Mouse (Mus musculus): ENCODE data around the gene Ctsz. TPM values are rescaled to one million over a fixed set of nuclear protein-coding genes. Genes with fewer than 3 reads are reported as not detected.

Ctsz gene
- 68.9 and 112 TPM in 2 replicates for polyA plus RNA-seq (2011; ENCODE audit: insufficient read depth, insufficient read length, low replicate concordance, missing spikeins)

DNA sequence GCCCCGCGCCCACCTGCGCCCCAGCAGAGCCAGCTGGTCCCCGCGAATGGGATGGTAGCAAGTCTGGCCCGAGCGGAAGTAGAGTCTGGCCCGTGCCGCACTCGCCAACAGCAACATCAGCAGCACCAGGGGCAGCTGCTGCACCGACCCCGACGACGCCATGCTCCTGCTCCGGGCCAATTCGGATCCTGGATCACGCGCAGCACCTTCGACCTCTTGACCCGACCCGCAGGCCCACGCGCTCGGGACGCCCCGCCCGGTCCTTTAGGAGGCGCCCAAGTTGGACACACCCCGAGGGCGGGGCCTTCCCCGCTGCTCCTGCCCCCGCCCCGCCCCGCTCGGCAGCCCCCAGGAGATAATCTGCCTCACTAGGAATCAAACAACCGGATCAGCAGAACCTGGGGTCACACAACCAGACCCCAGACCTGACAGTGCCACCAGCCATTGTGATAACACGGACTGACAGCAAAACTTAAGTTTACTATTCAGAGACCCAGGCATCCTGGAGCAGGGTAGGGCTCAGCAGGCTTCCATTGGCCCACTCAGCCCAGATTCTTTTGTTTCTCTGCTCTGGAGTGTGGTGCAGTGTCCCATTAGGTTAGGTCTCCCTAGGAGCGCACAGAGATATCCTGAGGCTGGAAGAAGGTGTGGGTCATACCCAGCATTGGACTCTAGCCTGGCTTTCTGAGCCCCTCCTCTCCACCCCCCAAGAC is at the start of gene Ctsz:
Gene Ctsz (minus strand): TSS at position 303 of the 713 bp plus-strand sequence.
- peak; percentile 85; the same call in 1 of the 2 replicates for TF ChIP-seq POLR2A (IDR thresholded peaks at IDR 0.05; ENCODE audit: borderline replicate concordance, control insufficient read depth, low read depth, low read length)
- TF ChIP-seq CTCF (IDR thresholded peaks at IDR 0.05; ENCODE audit: control insufficient read depth, insufficient read depth, low read length), result no peak
- Histone ChIP-seq H3K27ac (ENCODE audit: control insufficient read depth, insufficient read depth, low read depth, low read length, poor library complexity) (peak within 1 kb of the TSS; percentile 80), H3K4me3 (replicated peaks; ENCODE audit: control insufficient read depth, low read depth, low read length) (peak within 1 kb of the TSS; percentile 80), H3K4me1 (ENCODE audit: control insufficient read depth, insufficient read depth, low read length) (peaks cover 8% of the 10 kb centered on the region; the same call in 1 of the 2 replicates)
- 2% methylated on average over 38 of the region's 38 CpGs for WGBS

DNA sequence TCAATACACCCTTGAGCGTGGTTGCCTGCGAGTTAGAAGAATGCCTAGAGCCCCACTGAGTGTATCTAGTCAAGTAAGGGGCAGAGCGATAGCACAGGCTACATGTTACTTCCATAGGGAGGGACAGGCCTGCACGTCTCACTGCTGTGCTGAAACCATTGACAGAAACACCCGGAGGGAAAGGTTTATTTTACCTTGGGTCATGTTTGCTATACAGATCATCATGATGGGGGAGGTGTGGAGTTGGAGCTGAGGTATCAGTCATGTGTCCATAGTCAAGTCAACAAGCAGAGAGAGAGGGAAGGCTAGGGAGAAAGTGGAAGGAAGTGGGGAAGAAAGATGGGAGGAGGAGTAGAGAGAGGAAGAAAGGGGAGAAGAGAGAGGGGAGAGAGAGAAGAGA is 48.2 kb upstream of the Ctsz start:
- H3K4me3 ChIP-seq (replicated peaks; ENCODE audit: control insufficient read depth, low read depth, low read length), result no peak overlapping the region
- no peak overlapping the region for H3K27ac ChIP-seq (ENCODE audit: control insufficient read depth, insufficient read depth, low read depth, low read length, poor library complexity)
- H3K4me1 ChIP-seq (ENCODE audit: control insufficient read depth, insufficient read depth, low read length), result no peaks in the 10 kb centered on the region
- TF ChIP-seq CTCF (IDR thresholded peaks at IDR 0.05; ENCODE audit: control insufficient read depth, insufficient read depth, low read length), result no peak
- TF ChIP-seq POLR2A (IDR thresholded peaks at IDR 0.05; ENCODE audit: borderline replicate concordance, control insufficient read depth, low read depth, low read length), result no peak
- WGBS, result 85% methylated on average over 5 of the region's 5 CpGs

DNA sequence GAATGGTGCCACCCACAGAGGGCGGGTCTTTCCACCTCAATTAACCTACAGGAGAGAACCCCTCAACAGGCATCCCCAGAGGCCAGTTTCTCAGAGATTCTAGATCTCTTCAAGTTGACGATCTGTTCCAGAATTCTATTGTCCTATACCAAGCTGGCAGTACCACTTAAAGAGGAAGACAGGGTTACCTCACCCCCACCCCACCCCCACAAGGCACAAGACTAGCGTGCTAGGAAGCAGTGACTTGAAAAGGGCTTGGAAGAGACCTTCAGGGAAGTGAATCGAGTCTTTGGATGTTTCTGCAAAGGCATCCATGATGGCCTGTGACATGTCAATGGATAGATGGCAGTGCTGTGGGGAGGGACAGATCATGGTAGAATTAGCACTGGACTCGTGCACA is 39.9 kb upstream of the Ctsz start:
- no peak for TF ChIP-seq POLR2A (IDR thresholded peaks at IDR 0.05; ENCODE audit: borderline replicate concordance, control insufficient read depth, low read depth, low read length)
- no peak for TF ChIP-seq CTCF (IDR thresholded peaks at IDR 0.05; ENCODE audit: control insufficient read depth, insufficient read depth, low read length)
- Histone ChIP-seq H3K27ac (ENCODE audit: control insufficient read depth, insufficient read depth, low read depth, low read length, poor library complexity) (no peak overlapping the region), H3K4me3 (replicated peaks; ENCODE audit: control insufficient read depth, low read depth, low read length) (no peak overlapping the region), H3K4me1 (ENCODE audit: control insufficient read depth, insufficient read depth, low read length) (peaks cover 1% of the 10 kb centered on the region; the same call in 1 of the 2 replicates)
- WGBS, result 50% methylated on average over 5 of the region's 5 CpGs

DNA sequence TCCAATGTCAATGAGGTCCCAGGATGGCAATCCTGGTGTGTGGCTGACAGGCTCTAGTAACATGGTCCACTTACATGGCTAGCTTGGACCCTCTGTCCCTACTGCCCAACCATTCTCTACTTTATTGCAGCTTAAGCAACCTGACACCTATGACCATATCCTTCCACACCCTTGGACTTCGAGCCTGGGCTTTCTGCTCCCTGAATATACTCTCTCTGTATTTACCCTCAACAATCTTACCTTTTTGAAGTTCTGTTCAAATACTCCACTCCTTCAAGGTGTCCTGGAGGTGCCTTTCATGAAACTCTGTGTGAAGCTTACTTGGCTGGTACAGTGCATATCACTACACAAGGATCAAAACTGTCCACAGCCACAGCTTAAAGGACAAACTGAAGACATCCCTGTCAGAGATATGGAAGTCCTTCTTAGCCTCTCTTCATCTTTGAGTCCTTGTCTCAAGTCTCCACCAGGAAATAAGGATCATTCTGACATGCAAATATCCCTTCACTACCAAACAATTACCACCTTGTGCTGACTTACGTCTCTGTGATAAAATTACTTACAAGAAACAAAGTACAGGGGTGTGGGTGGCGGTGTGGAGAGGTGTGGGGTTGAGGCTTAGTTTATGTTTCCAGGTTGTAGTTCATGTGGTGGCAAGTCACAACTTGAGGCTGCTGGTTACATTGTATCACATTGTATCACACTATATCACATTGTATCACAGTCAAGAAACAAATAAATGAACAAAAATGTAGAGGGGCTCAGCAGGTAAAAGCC is 38.9 kb upstream of the Ctsz start:
- TF ChIP-seq CTCF (IDR thresholded peaks at IDR 0.05; ENCODE audit: control insufficient read depth, insufficient read depth, low read length) (no peak), POLR2A (IDR thresholded peaks at IDR 0.05; ENCODE audit: borderline replicate concordance, control insufficient read depth, low read depth, low read length) (no peak)
- Histone ChIP-seq H3K27ac (ENCODE audit: control insufficient read depth, insufficient read depth, low read depth, low read length, poor library complexity) (no peak overlapping the region), H3K4me1 (ENCODE audit: control insufficient read depth, insufficient read depth, low read length) (peaks cover 5% of the 10 kb centered on the region; the same call in 1 of the 2 replicates), H3K4me3 (replicated peaks; ENCODE audit: control insufficient read depth, low read depth, low read length) (no peak overlapping the region)
- WGBS, result 74% methylated on average over 3 of the region's 3 CpGs

DNA sequence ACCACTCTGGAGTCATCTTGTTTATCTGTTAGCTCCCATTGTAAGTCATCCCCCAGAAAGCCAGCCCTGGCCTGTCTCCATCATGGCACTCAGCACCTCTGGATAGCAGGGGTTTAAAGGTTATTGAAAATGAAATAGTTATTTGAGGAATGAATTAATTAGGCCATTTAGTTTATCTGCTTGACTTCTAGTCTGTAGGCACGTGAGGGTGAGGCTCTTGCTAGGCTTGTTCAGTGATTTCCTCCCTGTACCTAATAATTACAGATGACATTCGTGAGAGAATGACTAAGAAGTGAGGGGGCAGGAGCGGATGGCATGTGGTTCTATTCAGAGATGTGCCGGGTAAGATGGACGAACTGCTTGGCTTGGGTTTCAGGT is 34.7 kb upstream of the Ctsz start:
- TF ChIP-seq CTCF (IDR thresholded peaks at IDR 0.05; ENCODE audit: control insufficient read depth, insufficient read depth, low read length) (no peak), POLR2A (IDR thresholded peaks at IDR 0.05; ENCODE audit: borderline replicate concordance, control insufficient read depth, low read depth, low read length) (no peak)
- H3K27ac ChIP-seq (ENCODE audit: control insufficient read depth, insufficient read depth, low read depth, low read length, poor library complexity), result peak overlapping the region; percentile 85
- H3K4me1 ChIP-seq (ENCODE audit: control insufficient read depth, insufficient read depth, low read length), result peaks cover 7% of the 10 kb centered on the region; the same call in 1 of the 2 replicates
- H3K4me3 ChIP-seq (replicated peaks; ENCODE audit: control insufficient read depth, low read depth, low read length), result peak overlapping the region; percentile 67
- WGBS, result 78% methylated on average over 5 of the region's 5 CpGs

DNA sequence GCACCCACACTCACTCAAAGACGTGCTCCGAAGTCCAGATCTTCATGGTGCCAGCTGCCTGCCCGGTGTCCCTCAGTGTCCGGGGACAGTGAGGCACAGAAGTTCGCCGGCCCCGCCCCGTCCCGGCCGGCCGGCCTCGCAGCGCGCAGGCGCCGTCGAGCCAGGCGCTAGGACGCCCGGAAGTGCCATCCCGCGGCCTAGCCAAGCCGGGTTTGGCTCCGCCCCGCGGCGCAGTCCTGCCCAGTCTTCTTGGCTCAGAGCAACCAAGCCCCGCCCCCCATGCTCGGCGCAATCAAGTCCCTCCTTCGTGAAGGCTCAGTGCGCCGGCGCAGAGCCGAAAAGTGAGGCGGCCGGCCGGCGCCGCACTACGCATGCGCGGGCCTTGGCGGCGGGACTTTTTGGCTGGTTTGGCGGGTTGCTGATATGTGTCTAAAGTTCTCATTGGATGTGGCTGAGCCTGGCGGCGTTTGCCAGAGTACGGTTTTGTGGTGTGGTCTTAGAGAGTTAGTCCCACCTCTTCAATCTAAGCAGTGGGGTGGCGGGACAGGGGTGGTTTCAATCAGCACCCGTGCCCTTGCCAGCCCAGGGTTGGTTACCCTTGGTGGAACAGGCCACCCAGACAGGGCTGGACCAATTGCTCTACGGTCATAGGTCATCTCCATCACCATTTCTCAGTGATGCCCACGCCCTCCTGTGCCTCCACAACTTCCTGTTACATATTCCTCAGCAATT is 34.1 kb upstream of the Ctsz start, which contains the start of gene Prelid3b:
Gene Prelid3b (minus strand): TSS at position 264 of the 732 bp plus-strand sequence.
- Histone ChIP-seq H3K27ac (ENCODE audit: control insufficient read depth, insufficient read depth, low read depth, low read length, poor library complexity) (peak within 1 kb of the TSS; percentile 85), H3K4me3 (replicated peaks; ENCODE audit: control insufficient read depth, low read depth, low read length) (peak within 1 kb of the TSS; percentile 70), H3K4me1 (ENCODE audit: control insufficient read depth, insufficient read depth, low read length) (peaks cover 7% of the 10 kb centered on the region; the same call in 1 of the 2 replicates)
- TF ChIP-seq POLR2A (IDR thresholded peaks at IDR 0.05; ENCODE audit: borderline replicate concordance, control insufficient read depth, low read depth, low read length) (peak; percentile 73; the same call in 1 of the 2 replicates), CTCF (IDR thresholded peaks at IDR 0.05; ENCODE audit: control insufficient read depth, insufficient read depth, low read length) (no peak)
- WGBS, result under 1% methylated on average over 53 of the region's 53 CpGs

DNA sequence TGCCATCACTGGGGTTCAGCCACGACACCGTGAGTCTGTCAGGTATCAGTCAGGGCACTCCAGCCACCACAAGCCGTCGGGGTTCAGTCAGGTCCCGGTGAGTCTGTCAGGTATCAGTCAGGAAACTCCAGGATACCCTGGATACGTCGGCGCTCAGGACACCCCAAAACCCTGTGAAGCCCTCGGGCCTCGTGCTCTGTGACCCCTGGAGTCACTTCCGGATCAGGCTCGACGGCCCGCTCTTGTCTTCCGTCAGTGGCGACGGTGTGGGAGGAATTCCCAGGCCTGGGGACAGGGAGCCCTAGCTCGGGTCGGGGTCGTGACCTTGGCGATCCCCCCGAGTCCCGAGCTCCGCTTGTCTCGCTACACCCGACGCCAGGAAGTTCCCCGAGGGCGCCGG is 33.6 kb upstream of the Ctsz start:
- TF ChIP-seq CTCF (IDR thresholded peaks at IDR 0.05; ENCODE audit: control insufficient read depth, insufficient read depth, low read length) (no peak), POLR2A (IDR thresholded peaks at IDR 0.05; ENCODE audit: borderline replicate concordance, control insufficient read depth, low read depth, low read length) (no peak)
- peak overlapping the region; percentile 82 for H3K27ac ChIP-seq (ENCODE audit: control insufficient read depth, insufficient read depth, low read depth, low read length, poor library complexity)
- peaks cover 7% of the 10 kb centered on the region; the same call in 1 of the 2 replicates for H3K4me1 ChIP-seq (ENCODE audit: control insufficient read depth, insufficient read depth, low read length)
- H3K4me3 ChIP-seq (replicated peaks; ENCODE audit: control insufficient read depth, low read depth, low read length), result peak overlapping the region; percentile 70
- 5% methylated on average over 30 of the region's 30 CpGs for WGBS
